Comparison of ENCODE assay signal across 33 mouse cellular contexts in the genomic region with DNA sequence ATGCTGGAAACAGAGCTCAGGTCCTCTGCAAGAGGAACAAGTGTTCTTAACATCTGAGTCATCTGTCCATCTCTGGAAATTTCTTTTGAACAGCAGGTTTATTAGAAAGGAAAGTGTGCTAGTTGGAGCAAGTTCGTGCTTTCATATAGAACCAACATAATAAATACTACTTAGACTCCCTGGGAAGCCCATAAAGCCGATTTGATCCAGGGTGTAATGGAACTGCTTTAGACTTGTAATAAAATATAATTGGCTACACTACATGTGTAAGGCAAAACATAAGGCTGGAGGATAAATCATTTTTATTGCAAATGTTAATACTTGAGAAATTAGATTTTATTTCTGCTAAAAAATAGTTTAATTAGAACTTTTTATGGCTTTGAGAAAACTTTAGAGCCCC.
"Had no signal": no experiment of that assay in that cellular context is flagged by ENCODE, and none has a peak within 500 bp of the region (broad histone marks: within the 10 kb centered on the region; RNA-seq: fewer than 3 reads in every experiment).

No protein-coding gene starts in this region.

- H3K9ac ChIP-seq: heart, embryonic 12.5 days; heart, embryonic 13.5 days; heart, embryonic 15.5 days; hindbrain, embryonic 12.5 days; hindbrain, embryonic 13.5 days; hindbrain, embryonic 14.5 days; hindbrain, embryonic 15.5 days; intestine, embryonic 15.5 days; kidney, embryonic 15.5 days had no signal

- H3K4me1 ChIP-seq: heart, embryonic 10.5 days; heart, embryonic 12.5 days; heart, embryonic 13.5 days; heart, embryonic 15.5 days; hindbrain, embryonic 12.5 days; intestine, embryonic 15.5 days; kidney, embryonic 15.5 days had no signal

- ATAC-seq: hindbrain, embryonic 16.5 days; hindbrain, postnatal 0 days; inflammation-experienced regulatory T-cells, adult 6 months; intestine, embryonic 15.5 days; intestine, embryonic 16.5 days; intestine, postnatal 0 days had no signal

- H3K36me3 ChIP-seq: heart, embryonic 10.5 days; heart, embryonic 12.5 days; heart, embryonic 13.5 days; heart, embryonic 15.5 days; hindbrain, embryonic 10.5 days; hindbrain, embryonic 12.5 days; hindbrain, embryonic 13.5 days; hindbrain, embryonic 15.5 days; intestine, embryonic 15.5 days; kidney, embryonic 15.5 days had no signal

- H3K4me3 ChIP-seq: heart, embryonic 10.5 days; heart, embryonic 12.5 days; heart, embryonic 13.5 days; heart, embryonic 15.5 days; hindbrain, embryonic 10.5 days; hindbrain, embryonic 12.5 days; hindbrain, embryonic 13.5 days; hindbrain, embryonic 15.5 days; intestine, embryonic 15.5 days; kidney, embryonic 15.5 days; layer of hippocampus, adult 2 months; left cerebral cortex, adult 2 months had no signal

- H3K27me3 ChIP-seq: heart, embryonic 12.5 days; heart, embryonic 13.5 days; heart, embryonic 15.5 days; hindbrain, embryonic 12.5 days; hindbrain, embryonic 13.5 days; hindbrain, embryonic 15.5 days; intestine, embryonic 15.5 days; kidney, embryonic 15.5 days had no signal

- H3K4me2 ChIP-seq: heart, embryonic 11.5 days; heart, embryonic 12.5 days; heart, embryonic 13.5 days; heart, embryonic 15.5 days; hindbrain, embryonic 12.5 days; hindbrain, embryonic 13.5 days; hindbrain, embryonic 14.5 days; hindbrain, embryonic 15.5 days; intestine, embryonic 15.5 days; kidney, embryonic 15.5 days had no signal

- DNase-seq: heart, postnatal 10 days; heart, postnatal 36 days; heart, postnatal 4 days; kidney, adult 11 months; kidney, adult 18-20 months; kidney, adult 2 months; kidney, adult 8-10 months; kidney, adult 9 months; kidney, postnatal 10 days; kidney, postnatal 14 days; kidney, postnatal 25 days; kidney, postnatal 4 days; layer of hippocampus, adult 9-11 months; layer of hippocampus, postnatal 36 days had no signal

- H3K27ac ChIP-seq: heart, embryonic 10.5 days; heart, embryonic 13.5 days; heart, embryonic 15.5 days; hindbrain, embryonic 10.5 days; hindbrain, embryonic 12.5 days; hindbrain, embryonic 13.5 days; hindbrain, embryonic 14.5 days; hindbrain, embryonic 15.5 days; hindbrain, postnatal 0 days; intestine, embryonic 15.5 days; kidney, embryonic 15.5 days; layer of hippocampus, adult 2 months; left cerebral cortex, adult 2 months had no signal

- H3K9me3 ChIP-seq: heart, embryonic 10.5 days; heart, embryonic 12.5 days; heart, embryonic 13.5 days; heart, embryonic 15.5 days; hindbrain, embryonic 10.5 days; hindbrain, embryonic 12.5 days; hindbrain, embryonic 13.5 days; hindbrain, embryonic 15.5 days; intestine, embryonic 15.5 days; kidney, embryonic 15.5 days had no signal
